Mouse (Mus musculus) midbrain, embryonic 16.5 days (tissue): Measurements from ENCODE around the gene Cyp4a12b. TPM values are rescaled to one million over a fixed set of nuclear protein-coding genes. Genes with fewer than 3 reads are reported as not detected.

ENCODE experiments used
- ATAC-seq: fragments of 200-750 bp; cut with Nextera tagmentation; 2 replicates; pipeline ENCODE4 v1.8.0; 2017; ENCODE audit warnings: moderate TSS enrichment
- H3K27ac ChIP-seq: fragments of 300-500 bp; sonication (generic); 2 replicates; pipeline ENCODE4 v1.5.1; 2014; ENCODE audit warnings: mild to moderate bottlenecking, low read length, mixed read lengths
- H3K27me3 ChIP-seq: fragments of 300-500 bp; sonication (generic); 2 replicates; pipeline ENCODE4 v1.6.1; 2014; ENCODE audit warnings: low read depth, low read length, mixed read lengths; ENCODE audit not compliant: control insufficient read depth, insufficient read depth
- H3K36me3 ChIP-seq: fragments of 300-500 bp; sonication (generic); 2 replicates; pipeline ENCODE4 v1.6.1; 2014; ENCODE audit warnings: mild to moderate bottlenecking, low read length, moderate library complexity, mixed read lengths; ENCODE audit not compliant: control insufficient read depth, insufficient read depth
- H3K4me1 ChIP-seq: fragments of 300-500 bp; sonication (generic); 2 replicates; pipeline ENCODE4 v1.6.1; 2014; ENCODE audit warnings: mild to moderate bottlenecking, low read length, mixed read lengths; ENCODE audit not compliant: control insufficient read depth, insufficient read depth
- H3K4me2 ChIP-seq: fragments of 300-500 bp; sonication (generic); 2 replicates; pipeline ENCODE4 v1.6.1; 2014; ENCODE audit warnings: mild to moderate bottlenecking, low read length, mixed read lengths
- H3K4me3 ChIP-seq: fragments of 300-500 bp; sonication (generic); 2 replicates; pipeline ENCODE4 v1.5.1; 2014; ENCODE audit warnings: low read depth, mild to moderate bottlenecking, low read length, moderate library complexity, mixed read lengths
- H3K9ac ChIP-seq: fragments of 300-500 bp; sonication (generic); 2 replicates; pipeline ENCODE4 v1.6.1; 2014; ENCODE audit warnings: low read depth, low read length, mixed read lengths
- H3K9me3 ChIP-seq: fragments of 300-500 bp; sonication (generic); replicated peaks from 2 replicates; pipeline ENCODE4 v1.6.1; 2014; ENCODE audit warnings: mild to moderate bottlenecking, low read length, mixed read lengths; ENCODE audit not compliant: control insufficient read depth, poor library complexity, severe bottlenecking
- WGBS: fragments of 180-500 bp; shearing (Covaris S2); extraction: QIAGEN DNeasy Blood & Tissue Kit; methylation state at CpG from one replicate; pipeline ENCODE4 v1.1.7; 2014; 5-methylcytosine and 5-hydroxymethylcytosine counted together
- polyA plus RNA-seq: library from polyadenylated mRNA; unstranded; fragments of >200 nt; fragmentation: Nextera tagmentation; extraction: Ambion mirVana; gene quantifications from 2 replicates; pipeline ENCODE4 v1.2.1, GENCODE M21; 2015

The Cyp4a12b gene
- polyA plus RNA-seq, 1 experiment from 2014 or later = not detected

- Histone ChIP-seq H3K4me3 (no peak overlapping the region), H3K36me3 (no peaks in the 10 kb centered on the region), H3K4me1 (no peaks in the 10 kb centered on the region), H3K27me3 (no peaks in the 10 kb centered on the region), H3K4me2 (no peak overlapping the region), H3K9ac (no peak overlapping the region), H3K27ac (no peak overlapping the region), H3K9me3 (no peaks in the 10 kb centered on the region)
- WGBS = 76% methylated on average over 6 of the region's 6 CpGs
- no peak for ATAC-seq
Measured at GRCm38 (mm10) chr4:115481006-115481652, 69.7 kb downstream of the Cyp4a12b start.

Other genes starting within 250 kb of the Cyp4a12b start
- gene Cyp4a29, start 169.5 kb upstream of the Cyp4a12b start, polyA plus RNA-seq = not detected in 2 replicates
- not detected in 2 replicates for gene Cyp4a12a, start 112.6 kb upstream of the Cyp4a12b start, polyA plus RNA-seq
- not detected in 2 replicates for gene Cyp4a30b, start 41.0 kb downstream of the Cyp4a12b start, polyA plus RNA-seq
- not detected in 2 replicates for gene Cyp4a14, start 84.5 kb downstream of the Cyp4a12b start, polyA plus RNA-seq
- not detected in 2 replicates for gene Cyp4a10, start 106.6 kb downstream of the Cyp4a12b start, polyA plus RNA-seq
- gene Cyp4a31, start 152.0 kb downstream of the Cyp4a12b start, polyA plus RNA-seq = not detected in 2 replicates
- not detected in 2 replicates for gene Cyp4a32, start 189.3 kb downstream of the Cyp4a12b start, polyA plus RNA-seq
- gene Cyp4b1, start 236.1 kb downstream of the Cyp4a12b start, polyA plus RNA-seq = 0.80 and 1.2 TPM in 2 replicates